Mouse (Mus musculus): ENCODE data around the gene Olfr521.
"Not testable (repeated sequence)": the region's sequence is repeated elsewhere in the genome, so short reads cannot be mapped to it uniquely, and the experiment has no call there.

Olfr521 gene

DNA sequence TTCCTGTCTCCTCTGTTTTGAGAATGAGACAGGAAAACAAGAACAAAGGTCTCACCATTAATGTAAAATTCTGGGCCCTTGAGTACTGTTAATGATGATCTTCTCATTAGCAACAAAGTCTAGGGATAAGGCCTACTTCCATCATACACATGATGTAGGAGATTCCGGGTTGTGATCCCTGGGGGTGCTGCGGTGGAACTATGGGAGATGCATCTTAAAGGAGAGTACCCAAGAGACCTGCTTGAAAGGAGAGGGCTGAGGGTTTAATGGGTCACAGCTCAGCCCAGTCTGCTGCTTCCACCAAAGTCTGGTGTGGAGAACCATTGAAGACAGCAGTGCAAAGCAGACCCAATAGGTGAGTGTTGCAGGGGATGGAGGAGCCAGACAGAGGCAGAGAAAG is at the start of gene Olfr521:
Olfr521 (plus strand) TSS at position 301 of the 400 bp plus-strand sequence.
- DNase-seq (ENCODE audit: low read depth, low spot score): no peak

DNA sequence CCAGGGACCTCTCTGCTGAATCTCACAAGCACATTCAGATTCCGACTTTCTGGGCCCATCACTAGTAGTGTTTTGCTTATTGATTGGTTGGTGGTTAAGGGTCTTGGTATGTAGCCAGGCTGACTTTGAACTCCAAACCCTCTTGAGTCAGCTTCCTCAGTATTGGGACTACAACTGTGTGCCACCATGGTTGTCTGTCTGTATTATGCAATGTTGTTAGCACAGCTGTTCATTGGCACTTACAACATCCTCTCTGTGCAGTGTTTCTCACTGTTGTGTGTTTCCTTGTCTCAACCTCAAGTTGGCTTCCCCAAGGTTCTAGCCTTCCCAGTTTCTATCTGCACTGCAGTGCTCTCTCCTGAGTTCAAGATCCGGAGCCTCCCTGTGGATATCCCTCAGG is 46.8 kb upstream of the Olfr521 start:
- no peak for DNase-seq (ENCODE audit: low read depth, low spot score)

DNA sequence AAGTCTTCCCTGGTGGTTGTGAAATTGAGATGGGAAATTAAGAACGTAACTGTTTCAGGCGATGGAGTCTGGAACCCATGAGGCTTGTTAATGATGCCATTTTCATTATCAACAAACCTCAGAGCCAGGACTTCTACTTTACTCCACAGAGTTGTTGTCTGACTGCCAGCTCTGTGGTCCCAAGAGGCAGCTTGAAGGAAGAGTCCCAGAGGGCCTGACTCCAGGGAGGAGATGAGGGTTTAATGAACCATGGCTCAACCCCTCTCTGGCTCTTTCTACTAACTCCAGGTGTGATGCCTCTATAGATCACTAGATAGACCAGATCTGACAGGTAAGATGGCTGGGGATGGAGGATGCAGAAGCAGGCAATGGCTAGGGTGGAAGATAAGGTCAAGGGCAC is 33.3 kb upstream of the Olfr521 start, which contains the start of gene Olfr520:
Olfr520 (plus strand) TSS at position 301 of the 400 bp plus-strand sequence.
- no peak for DNase-seq (ENCODE audit: low read depth, low spot score)

DNA sequence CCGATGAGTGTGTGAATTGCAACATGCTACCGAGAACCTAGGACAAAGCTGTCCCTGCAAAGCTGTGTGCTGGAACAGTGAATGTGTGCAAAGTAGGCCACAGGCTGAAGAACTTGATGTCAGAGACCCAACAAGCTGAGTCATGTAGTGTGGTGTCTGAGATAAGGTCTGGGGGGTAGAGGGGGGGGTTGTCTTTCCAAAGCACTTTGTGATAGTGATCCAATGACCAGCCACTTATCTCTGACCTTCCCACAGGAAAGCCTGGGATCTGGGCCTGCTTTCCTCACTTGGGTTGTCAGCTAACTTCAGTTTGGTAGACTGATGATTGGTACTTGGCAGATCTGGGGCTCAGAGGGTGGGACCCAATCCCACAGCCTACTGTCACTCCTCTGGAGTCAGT is 28.7 kb upstream of the Olfr521 start:
- no peak for DNase-seq (ENCODE audit: low read depth, low spot score)

DNA sequence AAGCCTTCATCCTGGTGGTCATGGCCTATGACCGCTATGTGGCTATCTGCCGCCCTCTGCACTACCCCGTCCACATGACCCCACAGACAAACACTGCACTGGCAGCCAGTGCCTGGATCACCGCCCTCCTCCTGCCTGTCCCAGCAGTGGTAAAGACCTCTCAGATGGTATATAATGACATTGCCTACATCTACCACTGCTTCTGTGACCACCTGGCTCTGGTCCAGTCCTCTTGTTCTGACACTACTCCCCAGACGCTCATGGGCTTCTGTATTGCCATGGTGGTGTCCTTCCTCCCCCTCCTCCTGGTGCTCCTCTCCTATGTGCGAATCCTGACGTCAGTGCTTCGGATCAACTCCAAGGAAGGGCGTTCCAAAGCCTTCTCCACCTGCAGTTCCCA is 27.8 kb upstream of the Olfr521 start:
- DNase-seq (ENCODE audit: low read depth, low spot score): not testable (repeated sequence)

DNA sequence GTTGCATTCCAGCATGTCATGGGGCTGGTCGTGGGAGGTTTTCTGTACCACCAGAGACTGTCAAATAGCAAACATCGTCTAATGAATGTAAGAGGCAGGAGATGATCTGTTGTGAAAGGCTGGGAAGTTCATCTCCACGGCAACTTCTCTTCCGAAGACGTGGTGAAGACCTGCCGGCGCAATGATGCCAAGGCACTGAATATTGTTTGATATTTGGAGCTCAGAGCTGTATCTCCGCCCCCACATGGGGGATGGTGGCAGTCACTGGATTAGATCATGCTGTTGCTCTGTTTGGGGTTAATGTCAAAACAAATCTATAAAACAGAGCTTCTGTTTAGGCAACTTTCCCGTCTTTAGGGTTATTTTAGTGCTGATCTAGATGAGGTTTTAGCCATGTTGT is 24.0 kb upstream of the Olfr521 start:
- no peak for DNase-seq (ENCODE audit: low read depth, low spot score)

DNA sequence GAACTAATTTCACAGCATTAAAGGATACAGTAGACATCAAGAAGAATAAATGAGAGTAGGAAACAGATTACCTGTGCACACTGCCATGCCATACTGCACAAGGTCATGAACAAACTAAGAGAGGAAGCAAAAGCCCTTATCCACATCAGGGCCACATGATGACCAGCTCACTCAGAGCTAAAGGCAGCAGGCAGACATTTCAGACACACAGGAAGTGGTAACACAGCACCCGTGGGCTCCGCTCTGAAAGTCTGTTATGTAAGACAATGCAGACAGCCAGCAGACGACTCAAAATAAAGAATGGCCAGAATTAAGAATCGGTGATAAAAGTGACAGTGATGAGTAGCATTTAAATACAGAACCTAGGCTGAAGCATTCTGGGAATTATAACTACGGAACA is 18.1 kb downstream of the Olfr521 start:
- DNase-seq (ENCODE audit: low read depth, low spot score): no peak

DNA sequence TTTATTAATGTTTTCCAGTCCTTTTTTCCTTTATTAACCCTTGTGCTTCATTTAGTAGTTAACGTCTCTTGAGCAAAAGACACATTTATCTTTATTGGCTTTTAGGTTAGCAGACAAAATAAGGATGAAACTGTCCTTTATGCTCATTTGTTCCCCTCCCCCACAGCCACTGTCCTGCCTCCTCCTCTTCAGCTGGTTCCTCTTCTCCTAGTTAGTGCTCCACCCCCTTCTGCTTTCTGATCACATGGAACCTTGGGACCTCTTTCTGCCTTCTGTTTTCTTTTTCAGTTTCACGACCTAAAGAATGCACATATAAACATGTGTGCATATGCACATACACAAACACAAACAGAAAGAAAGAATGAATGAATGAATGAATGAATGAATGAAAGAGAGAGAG is 18.6 kb downstream of the Olfr521 start:
- no peak for DNase-seq (ENCODE audit: low read depth, low spot score)

DNA sequence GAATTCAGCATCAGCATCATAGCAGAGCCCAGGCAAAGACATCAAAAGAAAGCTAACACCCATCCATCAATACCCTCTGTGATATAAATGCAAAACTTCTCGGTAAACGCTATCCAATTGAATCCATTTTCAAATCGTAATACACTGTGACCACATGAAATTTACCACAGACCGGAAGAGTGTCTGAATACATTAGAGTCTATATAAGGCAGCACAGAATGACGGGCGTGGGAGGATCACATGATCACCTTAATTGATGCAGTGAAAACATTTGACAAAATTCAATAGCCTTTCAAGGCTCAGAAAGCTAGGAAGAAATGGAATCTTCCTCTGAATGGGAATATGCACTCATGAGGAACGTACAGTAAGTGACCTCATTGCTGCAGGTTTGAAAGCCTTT is 20.1 kb downstream of the Olfr521 start:
- DNase-seq (ENCODE audit: low read depth, low spot score): no peak

DNA sequence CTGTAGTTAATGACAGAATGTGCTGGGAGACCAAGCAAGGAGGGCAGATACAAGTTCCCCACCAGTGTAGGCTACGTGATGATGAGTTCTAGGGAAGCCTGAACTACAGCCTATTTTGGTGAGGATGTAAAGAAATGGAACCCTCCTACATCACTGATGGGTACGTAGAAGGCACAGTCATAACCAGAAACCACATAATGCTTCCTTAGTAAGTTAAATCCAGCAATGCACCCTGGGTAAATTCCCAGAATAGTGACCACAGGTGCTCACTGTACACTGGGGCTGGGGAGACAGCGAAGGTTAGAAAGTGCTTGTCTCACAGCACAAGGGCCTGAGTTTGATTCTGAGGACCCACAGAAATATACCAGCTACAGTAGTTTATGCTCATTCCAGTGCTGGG is 22.2 kb downstream of the Olfr521 start:
- DNase-seq (ENCODE audit: low read depth, low spot score): no peak

DNA sequence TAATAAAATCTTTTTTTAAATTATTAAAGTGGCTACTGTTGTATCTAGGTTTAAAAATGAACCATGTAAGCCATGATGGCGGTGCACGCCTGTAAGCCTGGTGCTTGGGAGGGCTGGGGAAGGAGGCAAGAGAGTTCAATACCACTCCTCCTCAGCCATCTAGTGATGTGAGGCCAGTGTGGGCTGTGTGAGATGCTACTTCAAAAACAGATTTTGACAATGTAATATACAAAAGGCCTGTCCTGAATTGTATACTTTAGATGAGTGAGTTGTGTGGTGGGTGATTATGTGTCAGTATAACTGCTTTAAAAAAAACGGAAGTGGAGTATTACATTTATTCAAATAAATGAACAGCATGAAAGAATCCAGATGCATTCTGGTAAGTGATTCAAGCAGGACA is 23.5 kb downstream of the Olfr521 start:
- no peak for DNase-seq (ENCODE audit: low read depth, low spot score)

DNA sequence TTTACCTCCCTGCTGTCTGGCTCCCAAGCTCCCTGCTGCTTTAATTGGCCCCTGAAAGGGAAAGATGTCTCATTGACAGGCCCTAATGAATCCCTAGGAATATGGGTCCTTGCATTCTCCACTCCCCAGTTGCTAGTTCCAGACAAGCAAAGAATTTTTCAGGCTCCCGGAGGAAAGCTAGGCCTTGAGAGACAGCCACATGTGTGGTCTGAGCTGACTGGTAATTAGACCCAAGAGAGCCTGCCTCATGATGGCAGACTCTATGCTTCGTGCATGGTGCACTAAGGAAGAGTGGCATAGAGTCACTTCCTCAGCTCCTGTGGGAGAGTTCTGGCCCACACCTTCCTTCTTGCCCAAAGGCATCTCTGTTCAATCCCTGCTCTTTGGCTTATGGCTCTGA is 24.6 kb downstream of the Olfr521 start:
- no peak for DNase-seq (ENCODE audit: low read depth, low spot score)

DNA sequence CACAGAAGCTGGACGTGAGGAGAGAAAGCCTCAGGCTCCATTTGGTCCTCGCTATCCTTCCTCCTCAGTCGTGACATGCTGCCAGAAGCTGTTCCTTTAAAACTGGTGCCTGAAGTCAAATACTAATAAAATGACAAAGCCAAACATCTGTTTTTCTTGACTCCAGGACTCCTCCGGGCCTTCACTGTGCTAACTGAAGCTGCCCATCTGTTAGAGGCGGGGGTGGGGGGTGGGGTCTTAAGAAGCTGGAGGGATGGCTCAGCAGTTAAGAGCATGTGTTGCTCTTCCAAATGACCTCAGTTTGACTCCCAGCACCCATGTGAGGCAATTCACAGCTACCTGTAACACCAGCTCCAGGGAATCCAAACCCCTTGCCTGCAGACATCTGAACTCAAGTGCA is 25.3 kb downstream of the Olfr521 start:
- no peak for DNase-seq (ENCODE audit: low read depth, low spot score)

DNA sequence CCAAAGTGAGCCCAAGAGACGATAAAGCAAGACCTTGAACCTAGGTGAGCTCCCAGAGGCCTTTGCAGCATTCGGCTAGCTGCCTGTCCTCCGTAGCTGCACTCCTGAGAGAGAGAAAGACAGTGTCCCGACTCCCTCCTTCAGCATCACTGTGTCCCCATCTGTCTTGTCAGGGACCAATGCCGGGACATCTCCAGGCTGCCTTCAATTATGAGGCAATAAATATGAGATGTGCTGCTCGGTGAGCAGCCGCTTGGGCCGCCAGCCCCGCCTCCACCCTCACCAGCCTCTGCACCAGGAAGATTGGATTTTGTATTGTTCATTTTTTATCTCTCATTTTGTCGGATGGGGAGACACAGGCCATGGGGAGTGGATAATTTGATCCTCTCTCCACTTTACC is 27.5 kb downstream of the Olfr521 start:
- no peak for DNase-seq (ENCODE audit: low read depth, low spot score)

DNA sequence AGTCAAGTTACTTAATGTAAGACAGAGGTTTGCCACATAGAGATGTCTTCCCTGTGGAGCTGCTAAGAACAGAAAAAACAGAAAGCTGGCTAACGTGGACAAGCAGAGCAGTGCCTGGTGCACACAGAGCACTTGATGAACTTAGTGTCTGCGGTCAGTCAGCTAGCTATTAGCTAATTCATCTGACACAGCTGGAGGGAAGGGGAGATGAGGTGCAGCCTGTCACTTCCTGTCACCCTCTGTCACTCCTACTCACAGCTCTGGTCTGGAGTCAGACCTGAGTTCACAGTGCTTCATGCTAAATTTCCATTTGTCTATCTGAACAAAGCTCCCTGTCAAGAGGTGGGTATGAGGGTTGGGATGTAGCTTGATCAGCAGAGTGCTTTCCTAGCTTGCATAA is 30.8 kb downstream of the Olfr521 start:
- no peak for DNase-seq (ENCODE audit: low read depth, low spot score)

DNA sequence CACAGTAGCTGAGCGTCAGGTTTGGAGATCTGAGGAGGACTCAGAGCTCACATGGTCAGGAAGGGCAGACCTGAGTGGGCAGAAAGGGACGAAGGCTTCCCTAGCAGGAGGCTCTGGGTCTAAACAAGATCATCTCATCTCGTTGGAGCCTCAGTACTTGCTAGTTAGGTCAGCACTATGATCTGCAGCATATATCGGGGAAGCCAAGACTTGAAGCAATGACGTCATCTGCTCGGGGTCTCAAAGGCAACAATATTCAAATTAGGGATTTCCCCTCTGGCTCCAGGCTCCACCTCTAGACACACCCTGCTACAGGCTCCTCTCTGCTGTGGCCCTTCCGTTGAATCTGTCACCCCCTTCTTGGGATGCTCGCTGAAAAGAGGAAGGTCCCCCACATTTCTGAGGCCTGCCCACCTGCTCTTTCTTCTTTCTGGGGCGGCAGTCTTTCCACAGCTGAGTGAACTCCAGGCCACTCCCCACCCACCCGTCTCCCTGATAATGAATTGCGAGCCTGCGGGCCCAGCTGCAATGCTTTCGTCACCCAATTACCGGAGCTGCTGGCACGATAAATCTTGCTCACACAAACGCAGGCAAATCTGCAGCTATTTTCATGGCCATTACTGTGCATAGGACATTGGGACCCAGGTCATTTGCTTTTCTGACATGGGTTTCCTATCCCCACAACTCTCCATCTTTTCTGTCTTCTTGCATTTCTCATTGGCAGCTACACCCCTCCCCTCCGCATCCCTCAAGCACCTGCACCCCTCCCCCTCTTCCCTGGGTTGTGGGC is 32.1 kb downstream of the Olfr521 start:
- no peak for DNase-seq (ENCODE audit: low read depth, low spot score)

DNA sequence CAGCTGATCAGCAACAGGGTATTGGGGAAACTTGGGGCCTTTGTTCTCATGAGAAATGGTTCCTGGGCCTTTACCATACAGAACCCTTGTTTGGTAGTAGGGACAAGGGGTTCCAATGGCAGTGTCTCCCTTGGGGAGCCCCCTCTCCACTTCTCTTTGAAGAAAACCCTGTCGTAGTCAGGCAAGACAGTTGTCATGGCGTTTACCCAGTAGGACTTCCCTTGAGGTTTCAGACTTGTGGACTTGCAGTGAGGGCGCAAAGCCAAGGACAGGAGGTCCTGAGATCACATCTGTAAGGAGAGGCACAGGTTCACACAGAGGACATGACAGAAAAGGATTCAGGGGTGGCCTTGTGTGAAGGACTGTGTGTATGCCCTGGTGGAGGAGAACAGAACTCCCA is 33.2 kb downstream of the Olfr521 start:
- DNase-seq (ENCODE audit: low read depth, low spot score): no peak

DNA sequence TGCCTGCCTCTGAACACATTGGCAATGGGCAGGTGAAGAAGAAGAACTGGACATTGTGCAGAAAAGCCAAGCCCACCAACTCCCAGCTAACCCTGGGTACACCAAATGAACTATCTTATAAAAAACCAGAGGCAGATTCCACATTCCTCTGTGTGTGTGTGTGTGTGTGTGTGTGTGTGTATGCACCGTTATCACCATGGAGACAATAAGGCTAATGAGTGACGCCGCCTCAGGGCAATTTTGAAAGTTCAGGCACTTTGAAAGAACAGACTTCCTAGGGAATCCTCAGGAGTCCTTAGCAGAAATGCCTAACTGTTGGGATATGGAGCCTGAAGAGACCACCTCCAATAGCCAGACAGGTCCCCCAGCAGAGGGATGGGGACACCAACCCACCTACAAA is 34.0 kb downstream of the Olfr521 start:
- no peak for DNase-seq (ENCODE audit: low read depth, low spot score)

DNA sequence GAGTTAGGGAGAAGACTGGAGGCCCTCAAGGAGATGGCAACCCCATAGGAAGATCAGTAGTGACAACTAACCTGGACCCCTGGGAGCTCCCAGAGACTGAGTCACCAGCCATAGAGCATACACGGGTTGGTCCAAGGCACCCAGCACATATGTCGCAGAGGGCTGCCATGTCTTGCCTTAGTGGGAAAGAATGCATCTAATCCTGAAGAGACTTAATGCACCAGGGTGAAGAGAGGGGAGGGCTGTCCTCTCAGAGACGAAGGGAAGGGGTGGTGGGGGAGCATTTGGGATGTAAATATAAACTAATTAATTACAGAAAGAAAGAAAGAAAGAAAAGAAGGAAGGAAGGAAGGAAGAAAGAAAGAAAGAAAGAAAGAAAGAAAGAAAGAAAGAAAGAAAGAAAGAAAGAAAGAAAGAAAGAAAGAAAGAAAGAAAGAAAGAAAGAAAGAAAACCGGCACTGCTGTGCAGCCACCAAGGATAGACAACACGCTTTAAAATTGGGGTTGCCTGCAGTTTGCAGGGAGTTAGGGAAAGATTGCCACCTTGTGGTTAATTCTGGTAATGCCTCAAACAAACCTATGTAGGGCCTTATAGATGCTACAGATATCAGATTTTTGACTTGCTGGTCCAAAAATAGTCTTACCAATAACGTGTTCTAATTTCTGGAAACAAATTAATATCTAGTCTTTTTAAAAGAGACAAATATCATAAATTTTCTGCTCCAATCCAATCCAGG is 34.8 kb downstream of the Olfr521 start:
- peak; percentile 71 for DNase-seq (ENCODE audit: low read depth, low spot score)

DNA sequence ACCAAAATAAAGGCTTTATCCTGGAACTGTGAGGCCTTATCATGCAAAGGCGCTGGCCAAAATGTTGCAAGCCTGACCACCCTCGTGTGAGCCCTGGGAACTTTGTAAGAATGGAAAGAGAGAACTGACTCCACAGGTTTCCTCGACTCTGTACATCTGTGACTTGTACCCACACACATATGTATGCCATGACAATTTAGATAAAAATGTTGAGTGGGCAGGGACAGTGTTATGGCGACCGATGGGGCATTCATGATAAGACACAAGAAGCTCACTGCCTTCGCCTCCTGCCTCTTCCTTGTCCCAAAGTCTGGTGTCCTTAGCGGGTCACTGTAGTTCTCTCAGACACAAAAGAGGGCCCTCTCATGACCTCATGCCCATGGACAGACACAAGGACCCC is 35.8 kb downstream of the Olfr521 start:
- DNase-seq (ENCODE audit: low read depth, low spot score): no peak

DNA sequence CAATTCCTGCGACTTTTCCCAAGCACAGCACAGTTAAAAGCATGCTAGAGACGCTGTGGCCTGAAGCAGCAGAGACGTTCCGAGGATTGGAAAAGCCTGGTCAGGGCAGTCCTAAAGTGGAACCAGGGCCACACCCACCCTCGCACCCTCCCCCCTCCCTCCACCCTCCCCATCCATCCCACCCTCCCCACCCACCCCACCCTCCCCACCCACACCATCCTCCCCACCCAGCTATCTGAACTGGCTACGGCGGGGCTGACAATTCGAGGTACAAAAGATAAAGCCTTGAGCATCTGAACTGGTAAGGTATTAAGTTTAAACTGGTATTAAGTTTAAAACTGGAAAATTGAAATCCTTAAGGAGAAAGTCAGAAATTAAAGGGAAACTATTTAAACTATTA is 40.2 kb downstream of the Olfr521 start:
- DNase-seq (ENCODE audit: low read depth, low spot score): no peak

DNA sequence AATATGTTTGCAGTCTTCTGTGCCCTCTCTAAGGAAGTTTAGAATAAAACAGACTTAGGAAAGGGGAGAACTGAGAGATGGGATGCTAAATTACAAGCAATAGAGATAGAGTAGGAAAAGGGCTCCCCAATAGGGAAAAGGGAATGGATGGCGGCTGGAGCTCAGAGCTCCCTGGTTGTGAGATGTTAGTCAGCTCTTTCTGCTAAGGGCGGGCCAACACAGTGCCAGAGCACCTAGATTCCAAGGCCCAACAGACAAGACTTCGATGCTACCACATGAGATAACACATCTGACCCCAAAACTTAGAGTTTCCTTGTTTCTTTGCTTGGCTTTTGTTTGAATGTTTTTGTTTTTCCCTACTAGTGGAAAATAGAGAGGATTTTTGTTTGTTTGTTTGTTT is 40.7 kb downstream of the Olfr521 start:
- DNase-seq (ENCODE audit: low read depth, low spot score): not testable (repeated sequence)

DNA sequence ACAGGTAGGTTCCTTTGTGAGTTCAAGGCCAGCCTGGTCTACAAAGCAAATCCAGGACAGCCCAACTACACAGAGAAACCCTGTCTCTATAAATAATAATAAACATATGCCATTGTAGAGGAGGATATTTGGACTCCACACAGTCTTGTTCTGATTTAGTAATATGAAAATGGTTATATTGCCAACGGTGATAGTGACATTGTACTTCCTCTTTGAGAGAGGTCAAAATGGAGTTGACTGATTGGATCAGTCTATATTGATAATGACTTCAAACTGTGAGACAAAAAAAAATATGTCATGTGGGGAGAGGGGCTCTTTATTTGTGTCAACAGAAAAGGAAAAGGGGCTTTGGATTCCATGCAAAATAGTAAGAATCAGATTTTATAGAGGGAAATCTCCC is 42.0 kb downstream of the Olfr521 start:
- DNase-seq (ENCODE audit: low read depth, low spot score): no peak
